Mouse (Mus musculus) CH12F3 (cell line): ENCODE data around the gene Lpp.

Experiments used
- in situ Hi-C: fragments of 300-500 bp; cut with MboI; formaldehyde crosslinking; loops from 2 replicates; pipeline ENCODE4 v1.14.3; 2020; ENCODE audit warnings: low sequenced_read_pairs

Lpp gene

GRCm38 (mm10) chr16:24653041-24653440, 259.7 kb downstream of the Lpp start:
- in situ Hi-C loops, result no loop called here

GRCm38 (mm10) chr16:24655116-24655515, 261.8 kb downstream of the Lpp start:
- in situ Hi-C loops, result no loop called here

GRCm38 (mm10) chr16:24656026-24656425, 262.7 kb downstream of the Lpp start:
- in situ Hi-C loops, result no loop called here

GRCm38 (mm10) chr16:24656752-24657151, 263.4 kb downstream of the Lpp start:
- in situ Hi-C loops, result no loop called here

GRCm38 (mm10) chr16:24659049-24659448, 265.7 kb downstream of the Lpp start:
- in situ Hi-C loops, result no loop called here

- in situ Hi-C loops, result no loop called here
Measured at GRCm38 (mm10) chr16:24664131-24664530, 270.8 kb downstream of the Lpp start.

- in situ Hi-C loops, result no loop called here
Measured at GRCm38 (mm10) chr16:24669718-24670460, 276.6 kb downstream of the Lpp start.

- in situ Hi-C loops, result no loop called here
Measured at GRCm38 (mm10) chr16:24678942-24679341, 285.6 kb downstream of the Lpp start.

- in situ Hi-C loops, result no loop called here
Measured at GRCm38 (mm10) chr16:24695062-24695461, 301.8 kb downstream of the Lpp start.

GRCm38 (mm10) chr16:24704215-24704614, 310.9 kb downstream of the Lpp start:
- in situ Hi-C loops, result no loop called here

GRCm38 (mm10) chr16:24723641-24724040, 330.3 kb downstream of the Lpp start:
- in situ Hi-C loops, result no loop called here

GRCm38 (mm10) chr16:24732751-24733150, 339.4 kb downstream of the Lpp start:
- in situ Hi-C loops, result no loop called here

- in situ Hi-C loops, result no loop called here
Measured at GRCm38 (mm10) chr16:24733321-24733720, 340.0 kb downstream of the Lpp start.

- in situ Hi-C loops, result no loop called here
Measured at GRCm38 (mm10) chr16:24735754-24736153, 342.4 kb downstream of the Lpp start.

- in situ Hi-C loops, result no loop called here
Measured at GRCm38 (mm10) chr16:24737362-24738057, 344.2 kb downstream of the Lpp start.

- in situ Hi-C loops, result no loop called here
Measured at GRCm38 (mm10) chr16:24740714-24741113, 347.4 kb downstream of the Lpp start.

GRCm38 (mm10) chr16:24749816-24750215, 356.5 kb downstream of the Lpp start:
- in situ Hi-C loops, result no loop called here

- in situ Hi-C loops, result no loop called here
Measured at GRCm38 (mm10) chr16:24756141-24756540, 362.8 kb downstream of the Lpp start.

GRCm38 (mm10) chr16:24766051-24766450, 372.7 kb downstream of the Lpp start:
- in situ Hi-C loops, result no loop called here

GRCm38 (mm10) chr16:24766596-24766995, 373.3 kb downstream of the Lpp start:
- in situ Hi-C loops, result no loop called here

- in situ Hi-C loops, result no loop called here
Measured at GRCm38 (mm10) chr16:24777053-24777452, 383.7 kb downstream of the Lpp start.
